Mouse (Mus musculus) 416B (cell line): ENCODE data around the gene Scrn2.
A peak's percentile ranks its signal among the peaks of the same experiment; 100 is the strongest.

Experiments
- DNase-seq: peaks from one replicate; pipeline ENCODE4 v3.0.0; 2011; ENCODE audit warnings: low read depth

Scrn2 gene

DNA sequence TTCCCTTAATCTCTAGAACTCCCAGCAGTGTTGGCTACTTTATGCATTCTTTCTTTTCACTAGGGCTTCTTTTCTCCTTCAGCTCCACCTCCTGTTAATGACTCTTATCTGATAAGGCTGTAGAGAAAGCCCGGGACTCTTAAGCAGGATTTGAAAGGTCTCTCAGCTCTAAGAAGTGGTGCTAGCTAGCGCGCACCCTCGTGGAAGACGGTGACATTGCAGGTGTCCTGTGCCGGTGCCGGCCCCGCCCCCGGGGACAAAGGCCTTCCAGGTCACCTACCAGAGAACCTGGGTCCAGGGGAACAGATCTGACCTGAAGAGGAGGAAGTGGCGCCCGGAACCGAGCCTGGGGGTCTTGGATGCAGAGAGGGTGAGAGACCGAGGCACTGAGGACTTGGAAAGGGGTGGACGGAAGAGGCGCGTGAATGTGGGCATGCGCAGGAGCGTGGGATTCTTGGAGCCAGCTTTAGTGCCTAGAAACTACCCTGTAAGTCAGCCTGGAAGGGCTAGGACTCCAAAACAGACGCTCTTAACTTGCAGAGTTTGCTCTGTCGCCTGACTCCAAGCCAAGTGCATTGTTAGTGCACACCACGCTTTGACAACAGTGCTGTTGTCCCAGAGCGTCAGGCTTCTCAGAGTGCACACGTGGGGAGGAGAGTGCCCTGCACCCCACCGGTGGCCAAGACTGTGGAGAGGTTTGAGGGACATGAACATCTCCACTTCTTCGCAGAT is at the start of gene Scrn2:
Gene Scrn2 (plus strand): TSS at position 253 of the 732 bp plus-strand sequence.
- DNase-seq, result peak; percentile 92

DNA sequence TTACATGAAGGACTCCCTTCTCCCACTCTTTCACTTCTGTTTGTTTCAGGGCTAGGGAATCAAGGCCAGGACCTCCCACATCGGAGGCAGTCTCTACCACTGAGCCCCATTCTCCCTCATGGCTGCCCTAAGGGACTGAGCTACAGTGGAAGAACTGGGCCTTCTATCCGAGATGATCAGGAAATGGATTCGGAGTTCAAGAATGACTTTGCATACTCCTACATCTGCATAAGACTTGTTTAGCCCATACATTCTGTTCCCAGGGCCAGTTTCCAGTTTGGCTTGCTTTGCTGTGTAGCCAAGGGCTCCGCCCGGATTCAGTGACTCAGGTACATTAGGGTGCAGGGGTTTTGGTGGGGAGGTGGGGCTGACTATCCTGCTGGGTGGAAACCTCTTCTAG is 49.7 kb upstream of the Scrn2 start:
- DNase-seq, result no peak

DNA sequence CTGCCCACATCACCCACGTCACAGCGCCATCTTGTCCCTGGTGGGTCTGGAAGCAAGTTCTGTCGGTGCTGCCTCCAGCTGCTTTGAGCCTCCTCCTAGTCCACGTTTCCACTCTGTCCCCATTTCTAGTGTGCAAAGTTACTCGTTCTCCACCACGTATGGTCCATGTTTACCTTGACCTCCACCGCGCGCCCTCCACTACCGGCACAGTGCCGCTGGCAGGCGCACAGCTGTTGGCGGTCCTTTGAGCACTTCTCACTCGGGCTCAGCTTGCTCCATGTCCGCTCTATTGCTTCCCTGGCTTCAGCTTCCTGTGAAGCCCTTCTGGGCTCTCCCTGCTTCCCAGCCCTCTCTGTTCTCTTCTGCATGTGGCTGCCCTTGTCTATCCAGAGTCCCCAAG is 48.3 kb upstream of the Scrn2 start:
- DNase-seq, result no peak

DNA sequence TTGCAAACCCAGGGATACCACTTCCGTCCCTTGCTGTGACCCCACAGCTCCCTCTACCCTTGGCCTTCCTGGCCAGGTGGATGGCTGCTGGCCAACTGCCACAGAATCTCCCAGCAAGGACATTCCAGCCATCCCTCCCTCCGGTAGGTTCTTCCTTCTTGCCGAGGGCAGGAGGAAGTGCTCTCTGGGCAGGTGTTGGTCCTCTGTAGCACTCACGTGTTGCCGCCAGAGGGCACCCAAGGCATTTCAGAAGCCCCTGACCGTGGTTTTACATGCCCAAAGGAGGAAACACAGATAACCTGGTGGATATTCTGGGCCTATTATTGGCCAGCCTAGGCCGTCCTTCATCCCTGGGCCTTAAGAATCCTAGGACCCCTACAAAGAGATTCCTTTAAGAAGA is 47.4 kb upstream of the Scrn2 start:
- DNase-seq, result peak; percentile 86

DNA sequence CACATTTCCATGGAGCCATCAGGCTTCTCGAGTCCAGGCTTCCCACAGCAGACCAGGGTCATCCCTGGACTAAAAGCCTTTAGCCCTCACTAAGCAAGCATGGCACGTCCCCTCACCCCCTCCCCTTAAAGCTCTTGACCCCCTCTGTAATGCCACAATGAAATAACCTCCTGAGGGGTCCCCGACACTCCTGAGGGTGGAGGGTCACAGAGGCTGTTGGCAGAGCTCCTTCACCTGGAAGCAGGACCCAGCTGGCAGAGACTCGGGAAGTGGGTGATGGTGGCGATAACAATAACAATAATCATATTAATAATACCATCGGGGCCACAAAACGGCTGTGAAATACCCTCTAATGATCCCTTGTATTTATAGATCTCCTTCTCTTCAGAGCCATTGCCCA is 46.9 kb upstream of the Scrn2 start, which contains the start of gene Sp2:
Gene Sp2 (minus strand): TSS at position 101 of the 400 bp plus-strand sequence.
- DNase-seq, result no peak

DNA sequence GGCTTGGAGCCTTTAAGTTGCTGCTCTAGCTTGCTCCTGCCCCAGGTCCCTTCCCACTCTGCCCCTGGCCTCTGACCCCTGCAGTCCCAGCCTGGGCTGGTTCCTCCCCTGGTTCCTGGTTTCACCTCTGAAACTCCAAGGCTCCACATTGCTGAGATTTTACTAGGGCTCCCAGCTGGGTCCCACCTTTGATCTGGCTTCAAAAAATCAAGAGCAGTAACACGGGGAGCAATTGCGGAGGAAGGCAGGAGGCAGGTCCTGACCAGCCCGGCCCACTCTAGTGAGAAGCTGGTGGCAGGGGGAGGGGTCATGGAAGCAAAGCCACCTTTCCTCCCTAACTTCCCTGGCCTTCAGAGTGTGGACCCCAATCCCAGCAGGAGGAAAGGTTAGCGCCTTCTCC is 44.8 kb upstream of the Scrn2 start:
- no peak for DNase-seq

DNA sequence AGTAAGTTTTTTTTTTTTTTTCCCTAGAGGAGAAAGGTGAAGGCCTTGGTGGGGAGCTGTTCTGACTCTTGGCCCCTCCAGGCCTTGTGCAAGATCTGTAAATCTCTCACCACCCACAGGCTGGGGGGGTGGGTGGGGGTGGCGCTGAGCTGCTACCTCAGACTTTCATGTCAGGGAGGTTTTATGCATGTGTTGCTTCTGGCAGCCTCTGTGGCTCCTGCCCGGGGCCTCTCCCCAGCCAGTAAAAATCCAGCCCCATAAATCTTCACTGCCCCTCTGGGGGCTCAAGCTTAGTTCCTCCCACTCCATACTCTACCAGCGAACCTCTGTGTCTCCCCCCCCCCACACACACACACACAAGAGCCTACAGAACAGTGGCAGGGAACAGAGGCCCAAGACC is 43.3 kb upstream of the Scrn2 start:
- DNase-seq, result no peak

DNA sequence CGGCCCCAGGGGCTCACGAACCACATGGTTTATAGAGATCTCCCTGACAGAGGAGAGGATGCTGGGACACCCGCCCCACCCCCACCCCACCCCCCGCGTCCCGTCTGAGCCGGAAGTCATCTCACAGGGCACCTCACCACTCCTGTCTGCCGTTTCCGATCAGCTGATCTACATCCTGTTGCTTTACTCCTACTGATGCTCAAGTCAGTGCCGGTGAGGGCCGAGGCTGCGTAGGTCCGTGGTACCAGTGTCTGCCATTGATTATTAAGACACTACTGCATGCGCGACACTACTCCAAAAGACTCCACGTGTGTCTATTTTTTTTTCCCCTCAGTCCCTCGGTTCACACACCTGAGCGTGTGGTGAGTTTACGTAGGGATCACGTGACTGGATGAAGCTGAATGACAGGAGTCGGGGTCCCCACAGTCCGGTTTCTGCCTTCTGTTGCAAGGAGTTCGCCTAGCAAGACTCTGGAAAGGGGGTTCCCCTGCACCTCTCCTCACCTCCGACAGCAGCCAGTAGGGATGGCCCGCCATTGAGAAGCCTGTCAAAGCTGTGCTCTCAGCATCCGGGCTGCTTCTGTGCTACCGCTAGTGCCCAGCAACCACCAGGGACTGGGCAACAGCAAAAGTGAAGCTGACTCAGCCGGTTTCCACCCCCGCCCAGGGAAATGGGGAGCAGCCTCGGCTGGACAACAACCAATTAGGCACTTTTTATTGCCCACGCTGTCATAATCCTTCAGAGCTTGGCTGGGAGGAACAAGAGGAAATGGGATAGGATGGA is 41.7 kb upstream of the Scrn2 start:
- DNase-seq, result peak; percentile 50

DNA sequence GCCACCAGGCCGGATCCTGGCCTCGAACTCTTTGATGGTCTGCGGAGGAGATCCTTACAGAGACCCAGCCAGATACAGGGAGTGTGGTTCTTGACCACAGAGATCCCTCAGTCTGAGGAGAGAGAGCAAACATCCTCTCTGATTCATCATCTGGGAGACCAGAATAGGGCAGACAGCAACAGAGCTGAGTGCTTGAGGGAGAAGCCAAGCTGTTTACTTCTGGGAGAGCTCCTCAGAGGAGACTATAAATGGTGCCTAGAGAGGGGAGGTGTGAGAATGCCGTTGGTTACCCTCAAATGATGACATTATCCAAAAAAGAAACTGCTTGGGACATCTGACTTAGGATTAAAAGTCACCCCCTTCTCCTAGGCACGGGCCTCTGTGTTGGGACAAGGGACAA is 38.2 kb upstream of the Scrn2 start:
- DNase-seq, result peak; percentile 42

DNA sequence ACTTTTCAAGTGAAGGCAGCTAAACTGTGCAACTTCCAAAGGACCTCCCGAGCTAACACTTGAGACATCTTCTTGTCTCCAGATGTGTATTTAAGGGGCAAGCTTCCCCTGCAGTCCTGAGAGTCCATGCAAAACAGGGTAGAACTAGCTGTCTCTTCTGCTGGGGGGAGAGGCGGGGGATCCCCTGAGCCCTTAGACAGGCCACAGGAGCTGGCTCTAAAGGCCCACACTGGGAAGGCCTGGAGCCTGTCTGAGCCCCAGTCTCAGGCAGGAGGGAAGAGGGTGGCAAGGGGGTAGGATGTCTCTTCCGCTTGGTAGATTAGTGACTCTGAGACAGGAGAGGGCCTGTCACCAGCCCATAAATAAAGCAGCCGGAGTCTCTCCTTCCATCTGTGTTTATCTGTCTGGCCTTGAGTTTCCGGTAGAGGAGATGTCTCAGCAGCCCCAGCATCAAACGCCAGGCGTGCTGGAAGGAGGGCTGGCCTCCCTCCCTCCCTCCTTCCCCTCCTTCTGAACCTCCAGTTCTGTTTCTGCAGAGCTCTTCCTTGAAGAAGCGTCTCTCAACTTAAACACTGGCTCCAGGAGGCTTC is 36.9 kb upstream of the Scrn2 start:
- peak; percentile 84 for DNase-seq

DNA sequence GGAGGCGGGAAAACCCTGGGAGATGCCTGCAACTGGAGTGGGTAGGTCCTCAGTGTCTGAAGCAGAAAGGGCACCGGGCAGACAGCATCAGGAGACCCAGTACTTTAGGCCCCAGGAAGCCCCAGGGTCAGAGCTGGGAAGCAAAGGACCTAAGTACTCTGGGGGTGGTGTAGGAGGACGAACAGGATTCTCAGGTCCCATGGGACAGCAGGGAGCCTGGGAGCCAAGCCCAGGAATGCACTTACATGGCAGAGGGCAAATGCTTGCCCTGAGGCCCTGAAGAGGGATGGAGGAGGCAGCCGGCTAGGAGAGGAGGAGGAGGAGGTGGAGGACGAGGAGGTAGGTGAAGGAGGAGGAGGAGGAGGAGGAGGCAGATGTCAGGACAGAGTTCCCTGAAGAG is 34.7 kb upstream of the Scrn2 start:
- no peak for DNase-seq

DNA sequence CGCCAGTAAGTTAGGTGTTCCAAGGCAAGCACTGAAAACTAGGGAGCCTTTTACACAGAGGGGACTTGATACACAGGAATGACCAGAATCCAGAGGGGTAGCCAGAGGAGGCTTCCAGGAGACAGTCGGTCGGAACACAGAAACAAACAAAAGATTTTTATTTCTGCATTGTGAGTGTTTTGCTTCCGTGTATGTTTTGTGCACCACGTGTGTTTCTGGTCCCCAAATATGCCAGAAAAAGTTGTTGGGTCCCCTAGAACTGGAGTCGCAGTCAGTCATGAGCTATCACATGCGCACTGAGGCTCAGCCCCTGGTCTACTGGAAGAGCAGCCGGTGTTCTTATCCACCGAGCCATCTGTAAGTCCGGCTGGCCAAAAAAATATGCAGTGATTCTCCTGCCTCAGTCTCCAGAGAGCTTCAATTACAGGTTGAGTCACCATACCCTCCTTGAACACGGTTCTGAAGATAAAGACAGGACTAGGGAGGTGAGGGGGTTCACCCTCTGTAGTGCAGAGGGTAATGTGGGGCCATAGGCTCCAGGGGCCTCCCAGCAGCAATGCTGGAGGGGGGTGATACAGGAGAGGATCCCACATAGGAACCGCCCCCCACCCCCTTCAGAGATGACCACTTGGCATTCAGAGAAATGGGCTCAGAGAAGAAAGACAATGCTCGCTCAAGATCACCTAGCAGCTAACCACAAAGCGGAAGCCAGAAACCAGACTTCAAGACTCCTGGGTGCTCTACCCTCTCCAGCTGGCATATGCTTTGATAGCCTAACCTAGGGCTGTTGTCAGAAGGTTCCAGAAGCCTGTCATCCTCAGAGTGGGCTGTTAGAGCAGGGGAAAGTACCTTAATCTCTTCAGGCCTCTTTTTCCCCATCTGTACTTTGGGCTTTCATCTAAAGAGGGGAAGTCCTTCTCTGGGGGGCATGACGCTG is 33.6 kb upstream of the Scrn2 start:
- peak; percentile 20 for DNase-seq

DNA sequence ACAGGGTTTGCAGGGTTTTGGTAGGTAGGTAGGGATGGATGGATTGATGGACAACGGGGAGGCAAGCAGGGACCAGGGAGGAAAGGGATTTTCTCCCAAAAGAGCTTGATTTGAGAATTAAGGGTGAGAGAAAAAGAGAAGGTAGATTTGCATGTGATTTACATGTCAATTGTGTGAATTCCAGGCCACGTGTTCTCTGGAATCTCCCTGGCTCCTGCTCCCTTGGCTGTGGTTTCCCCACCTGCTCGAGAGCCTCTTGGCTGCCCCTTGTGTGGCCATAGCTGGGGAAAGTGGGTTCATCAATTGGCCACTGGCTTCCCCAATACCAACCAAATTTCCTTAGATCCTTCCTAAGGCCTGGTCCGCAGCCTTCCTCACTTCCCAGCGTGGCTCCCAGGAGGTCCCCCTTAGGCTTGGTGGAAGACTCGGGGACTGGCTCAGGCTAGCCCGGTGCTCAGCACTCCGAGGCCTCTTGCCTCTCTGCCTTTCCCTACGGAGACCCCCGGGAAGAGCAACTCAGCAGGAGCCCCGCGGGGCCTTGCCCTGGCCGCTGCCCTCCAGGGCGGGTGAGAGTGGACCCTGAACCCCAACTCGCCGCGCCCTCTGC is 32.9 kb upstream of the Scrn2 start:
- no peak for DNase-seq

DNA sequence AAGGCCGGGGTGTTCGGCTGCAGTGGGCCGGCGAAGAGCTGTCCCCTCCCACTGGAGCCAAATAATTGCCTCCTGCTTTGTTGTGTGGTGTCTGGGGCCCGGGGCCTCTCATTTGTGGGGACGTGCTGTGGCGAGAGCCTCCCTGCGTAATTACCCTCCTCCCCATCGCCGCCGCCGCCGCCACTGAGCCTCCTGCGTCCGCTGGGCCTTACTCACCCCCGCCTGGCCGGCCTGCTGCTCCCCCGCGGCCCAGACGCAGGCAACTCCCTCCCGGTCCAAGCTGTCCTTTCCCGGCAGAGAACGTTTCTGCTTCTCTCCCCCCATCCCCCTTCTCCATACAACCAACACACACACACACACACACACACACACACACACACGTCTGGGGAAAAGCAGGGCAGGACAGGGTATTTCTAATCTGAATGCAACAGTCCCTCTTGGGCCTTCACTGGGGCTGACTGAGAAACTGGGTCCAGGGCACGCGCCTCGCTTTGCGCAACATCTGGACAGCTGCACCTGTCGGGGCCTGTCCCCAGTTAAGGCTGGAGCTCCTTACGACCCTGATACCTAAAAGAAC is 32.3 kb upstream of the Scrn2 start:
- DNase-seq, result no peak

DNA sequence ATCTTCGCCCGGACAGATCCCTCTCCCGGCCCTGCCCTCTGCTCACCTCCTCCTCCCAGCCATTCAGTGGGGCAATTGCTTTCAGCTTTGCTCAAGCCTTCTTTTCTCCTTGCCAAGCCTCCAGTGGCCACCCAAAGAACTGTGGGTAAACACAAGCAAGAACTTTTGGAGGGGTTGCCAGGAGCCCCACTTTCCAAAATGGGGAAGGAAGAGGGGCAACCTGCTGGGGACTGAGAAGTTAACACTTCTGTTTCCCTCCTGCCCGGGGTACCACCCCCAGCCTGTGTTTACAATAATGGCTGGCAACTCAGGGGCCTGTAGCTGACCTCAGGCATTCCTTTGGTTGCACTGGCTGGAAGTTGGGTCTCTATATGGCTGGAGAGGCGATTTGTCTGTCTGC is 26.6 kb upstream of the Scrn2 start:
- DNase-seq, result no peak

DNA sequence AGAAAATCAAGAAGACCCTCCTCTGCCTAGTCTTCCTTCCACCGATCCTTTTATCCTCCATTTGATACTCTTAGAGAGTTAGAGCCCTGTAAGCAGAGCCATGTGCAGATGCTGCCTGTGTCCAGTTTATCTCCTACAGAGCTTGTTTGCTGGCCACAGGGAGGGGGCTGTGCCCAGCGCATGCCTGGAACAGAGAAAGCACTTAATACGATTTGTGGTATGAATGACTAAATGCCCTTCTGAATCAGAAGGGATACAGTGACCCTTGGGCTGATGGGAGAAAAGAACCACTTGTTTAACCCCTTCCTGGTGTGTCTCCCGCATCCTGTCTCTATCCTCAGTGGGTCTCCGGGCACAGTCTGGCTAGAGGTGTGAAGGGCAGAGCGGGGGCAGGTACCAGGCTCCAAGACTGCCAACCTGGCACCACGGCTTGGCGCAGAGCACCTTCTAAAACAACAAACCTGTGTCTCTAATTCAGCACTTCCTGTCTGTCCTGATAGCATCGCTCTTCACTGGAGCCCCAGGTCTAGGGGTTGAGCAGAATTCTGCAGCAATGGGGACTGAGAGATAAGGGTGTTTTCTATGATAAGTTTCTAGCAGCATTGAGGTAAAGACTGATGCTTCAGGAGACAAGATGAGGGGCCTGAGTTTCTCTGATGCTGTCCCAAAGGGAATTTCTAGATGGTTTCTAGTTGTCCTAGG is 22.5 kb upstream of the Scrn2 start:
- peak; percentile 59 for DNase-seq

DNA sequence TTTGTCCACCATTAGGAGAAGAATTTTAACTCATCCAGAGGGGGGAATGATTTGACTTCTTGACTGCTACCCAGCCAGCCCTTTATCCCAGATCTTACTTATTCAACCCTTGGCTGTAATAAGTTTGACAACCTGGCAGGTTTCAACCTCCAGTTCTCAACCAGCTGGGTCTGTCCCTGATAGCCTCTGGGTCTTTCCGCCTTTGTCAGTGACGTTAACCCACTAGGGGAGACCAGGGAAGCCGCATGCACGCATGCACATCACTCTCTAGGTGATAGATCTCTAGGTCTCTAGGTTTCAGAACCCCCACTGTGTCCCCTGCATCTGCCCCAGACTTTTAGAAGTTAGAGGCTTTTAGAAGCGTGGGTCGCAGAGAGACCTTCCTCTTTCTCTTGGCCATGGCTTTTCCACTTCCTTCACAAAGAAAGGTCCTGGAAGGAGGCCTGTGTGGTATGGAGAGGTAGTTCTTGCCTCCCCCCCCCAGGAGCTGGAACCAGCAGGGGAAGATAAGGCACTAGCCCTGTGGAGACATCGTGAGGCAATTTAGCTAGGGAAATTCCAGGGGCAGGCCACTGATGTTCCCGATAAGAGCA is 20.4 kb upstream of the Scrn2 start:
- DNase-seq, result no peak

DNA sequence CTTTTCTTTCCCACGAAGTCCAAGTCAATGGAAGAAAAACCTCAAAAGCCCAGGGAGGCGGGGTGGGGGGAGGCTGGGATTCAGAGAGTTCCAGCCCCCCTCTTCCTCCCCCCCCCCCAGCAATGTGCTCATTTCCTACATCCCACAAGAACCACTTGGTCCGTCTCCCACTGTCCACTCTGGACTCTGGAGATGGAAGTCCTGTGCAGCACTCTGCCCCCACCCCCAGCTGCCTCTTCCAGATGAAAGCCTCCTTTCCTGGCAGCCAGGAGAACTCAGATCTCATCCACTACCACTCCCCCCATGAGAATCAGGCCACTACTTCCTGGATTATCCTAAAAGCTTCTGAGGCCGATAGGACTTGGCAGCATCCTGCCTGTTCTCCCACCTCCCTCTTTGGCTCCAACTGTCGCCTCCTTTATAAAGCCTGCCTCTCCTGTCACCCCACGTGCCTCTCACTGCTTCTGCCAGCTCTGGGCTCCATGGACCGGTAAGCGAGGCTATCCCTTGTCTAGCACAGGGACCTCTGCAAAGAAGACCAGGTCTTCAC is 16.5 kb upstream of the Scrn2 start, which contains the start of gene Sp6:
Gene Sp6 (plus strand): TSS at position 274 of the 550 bp plus-strand sequence.
- no peak for DNase-seq

DNA sequence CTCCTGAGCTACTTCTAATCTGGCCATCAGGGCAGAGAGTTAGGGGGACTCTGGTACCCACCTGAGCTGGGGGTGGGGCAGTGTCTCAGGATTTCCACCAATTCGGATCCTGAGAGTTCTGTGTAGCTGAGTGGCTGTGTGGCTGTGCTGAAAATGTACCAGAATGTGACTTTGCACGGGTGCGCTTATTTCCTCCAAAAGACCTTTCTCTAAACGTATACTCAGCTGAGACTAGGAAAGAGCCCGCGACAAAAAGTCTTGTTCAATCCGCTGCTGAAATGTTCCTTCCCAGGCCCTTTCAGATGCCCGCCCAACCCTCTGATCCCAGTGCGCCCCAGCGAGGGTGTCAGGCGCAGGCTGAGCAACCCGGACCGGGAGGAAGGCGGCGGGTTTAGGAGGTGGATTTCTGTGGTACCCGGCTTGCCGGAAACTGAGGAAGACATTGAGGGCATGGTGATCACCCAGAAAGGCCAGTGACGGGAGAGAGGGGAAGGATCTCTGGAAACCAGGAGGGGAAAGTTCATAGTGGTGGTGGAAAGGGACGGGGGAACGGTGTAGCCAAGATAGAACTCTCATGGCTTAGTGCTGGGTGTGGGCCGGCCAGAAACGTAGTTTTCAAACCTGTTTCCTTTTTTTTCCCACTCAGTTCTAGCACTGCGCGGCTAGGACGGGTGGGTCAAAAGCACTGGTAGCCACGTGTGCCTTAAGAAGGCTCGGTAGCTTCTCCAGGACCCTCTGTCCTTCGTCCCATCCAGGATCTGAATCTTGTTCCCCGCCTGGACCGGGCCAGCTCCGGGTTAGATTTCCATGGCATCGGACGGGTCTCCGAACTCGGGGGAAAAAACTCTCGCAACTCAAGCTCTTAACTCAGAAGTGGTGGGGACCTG is 11.8 kb upstream of the Scrn2 start:
- DNase-seq, result no peak
